Mouse (Mus musculus) MEL (cell line): ENCODE results near the gene Nop53. TPM values are rescaled to one million over a fixed set of nuclear protein-coding genes. Genes with fewer than 3 reads are reported as not detected.

Experiments
- DNase-seq: peaks from one replicate; pipeline ENCODE4 v3.0.0; 2011; ENCODE audit warnings: low read depth, low spot score
- H3K27ac ChIP-seq: 2 replicates; pipeline ENCODE4 v1.5.1; 2012; ENCODE audit warnings: low read depth, mild to moderate bottlenecking, control low read depth, low read length, moderate library complexity; ENCODE audit not compliant: control insufficient read depth
- H3K27me3 ChIP-seq, 2 experiments: fragments of 150-350 bp in 1 of 2; sonication (generic) in 1 of 2; 2 replicates each; pipeline ENCODE4 v1.6.1; 2012; ENCODE audit warnings: low read length in 2 of 2, mild to moderate bottlenecking in 2 of 2, improper control_type of control experiment in 1 of 2, moderate library complexity in 1 of 2; ENCODE audit not compliant: insufficient read depth in 2 of 2, control insufficient read depth in 1 of 2
- H3K36me3 ChIP-seq, 2 experiments: 2 replicates each; pipeline ENCODE4 v1.6.1; 2012 to 2014; ENCODE audit warnings: low read length in 2 of 2, improper control_type of control experiment in 1 of 2, inconsistent platforms in 1 of 2, mild to moderate bottlenecking in 1 of 2; ENCODE audit not compliant: insufficient read depth in 2 of 2, control insufficient read depth in 1 of 2
- H3K4me1 ChIP-seq, 2 experiments: fragments of 150-350 bp in 1 of 2; sonication (generic) in 1 of 2; 2 replicates each; pipeline ENCODE4 v1.6.1; 2012; ENCODE audit warnings: low read length in 2 of 2, improper control_type of control experiment in 1 of 2, mild to moderate bottlenecking in 1 of 2; ENCODE audit not compliant: insufficient read depth in 2 of 2, control insufficient read depth in 1 of 2
- H3K4me3 ChIP-seq, 2 experiments: fragments of 150-350 bp in 1 of 2; sonication (generic) in 1 of 2; 2 replicates each; pipeline ENCODE4 v1.5.1; 2012; ENCODE audit warnings: low read depth in 2 of 2, low read length in 2 of 2, mild to moderate bottlenecking in 2 of 2, moderate library complexity in 2 of 2, control low read depth in 1 of 2, improper control_type of control experiment in 1 of 2; ENCODE audit not compliant: control insufficient read depth in 1 of 2, insufficient read depth in 1 of 2
- H3K79me2 ChIP-seq: 2 replicates; pipeline ENCODE4 v1.6.1; 2012; ENCODE audit warnings: mild to moderate bottlenecking, low read length, moderate library complexity; ENCODE audit not compliant: control insufficient read depth, poor library complexity, insufficient read depth
- H3K9ac ChIP-seq: 2 replicates; pipeline ENCODE4 v1.6.1; 2012; ENCODE audit warnings: low read depth, mild to moderate bottlenecking, control low read depth, low read length, moderate library complexity; ENCODE audit not compliant: control insufficient read depth, poor library complexity, severe bottlenecking
- H3K9me3 ChIP-seq: fragments of 150-350 bp; sonication (generic); replicated peaks from 2 replicates; pipeline ENCODE4 v1.6.1; 2012; ENCODE audit warnings: mild to moderate bottlenecking, low read length, improper control_type of control experiment, moderate library complexity; ENCODE audit not compliant: insufficient read depth
- BHLHE40 ChIP-seq: IDR thresholded peaks from 2 replicates; pipeline ENCODE4 v1.6.1; 2012; ENCODE audit warnings: low read depth, mild to moderate bottlenecking, inconsistent platforms, low read length, improper control_type of control experiment, borderline replicate concordance
- CHD1 ChIP-seq: IDR thresholded peaks from 2 replicates; pipeline ENCODE4 v1.6.1; 2012; ENCODE audit warnings: low read depth, mild to moderate bottlenecking, inconsistent platforms, low read length, improper control_type of control experiment
- CTCF ChIP-seq, 3 experiments: IDR thresholded peaks in 2 of 3; conservative IDR thresholded peaks in 1 of 3; 2 replicates each; pipeline ENCODE4 v1.5.1; 2011 to 2012; ENCODE audit warnings: low read length in 3 of 3, low read depth in 2 of 3, mild to moderate bottlenecking in 2 of 3, improper control_type of control experiment in 1 of 3, inconsistent platforms in 1 of 3, mixed read lengths in 1 of 3, moderate library complexity in 1 of 3; ENCODE audit not compliant: control insufficient read depth in 1 of 3, insufficient read depth in 1 of 3, poor library complexity in 1 of 3, severe bottlenecking in 1 of 3
- E2F4 ChIP-seq: IDR thresholded peaks from 2 replicates; pipeline ENCODE4 v1.6.1; 2011; ENCODE audit warnings: low read depth, low read length, improper control_type of control experiment, borderline replicate concordance
- JUND ChIP-seq: IDR thresholded peaks from 2 replicates; pipeline ENCODE4 v1.6.1; 2011; ENCODE audit warnings: low read depth, mild to moderate bottlenecking, improper control_type of control experiment, low read length
- KAT2A ChIP-seq: conservative IDR thresholded peaks from 2 replicates; pipeline ENCODE4 v1.6.1; 2012; ENCODE audit warnings: low read depth, low read length, improper control_type of control experiment, inconsistent platforms
- MXI1 ChIP-seq: IDR thresholded peaks from 2 replicates; pipeline ENCODE4 v1.6.1; 2011; ENCODE audit warnings: mild to moderate bottlenecking, low read depth, low read length, improper control_type of control experiment
- MYC ChIP-seq: IDR thresholded peaks from 2 replicates; pipeline ENCODE4 v1.6.1; 2011; ENCODE audit warnings: low read depth, mild to moderate bottlenecking, low read length, improper control_type of control experiment, moderate library complexity
- NELFE ChIP-seq: IDR thresholded peaks from 2 replicates; pipeline ENCODE4 v1.6.1; 2011; ENCODE audit warnings: low read depth, low read length, improper control_type of control experiment
- NRF1 ChIP-seq: IDR thresholded peaks from 2 replicates; pipeline ENCODE4 v1.6.1; 2014; ENCODE audit warnings: low read depth, mild to moderate bottlenecking, inconsistent platforms, low read length, improper control_type of control experiment, moderate library complexity; ENCODE audit not compliant: poor library complexity, insufficient read depth, severe bottlenecking
- POLR2A ChIP-seq, 2 experiments: IDR thresholded peaks; 2 replicates each; pipeline ENCODE4 v1.6.1; 2011 to 2012; ENCODE audit warnings: low read length in 2 of 2, mild to moderate bottlenecking in 2 of 2, control low read depth in 1 of 2, improper control_type of control experiment in 1 of 2, low read depth in 1 of 2, moderate library complexity in 1 of 2; ENCODE audit not compliant: control insufficient read depth in 1 of 2, insufficient read depth in 1 of 2, poor library complexity in 1 of 2
- POLR2AphosphoS2 ChIP-seq: IDR thresholded peaks from 2 replicates; pipeline ENCODE4 v1.6.1; 2011; ENCODE audit warnings: low read length, improper control_type of control experiment
- POLR2AphosphoS5 ChIP-seq: IDR thresholded peaks from 2 replicates; pipeline ENCODE4 v1.6.1; 2012; ENCODE audit warnings: low read depth, borderline replicate concordance, mild to moderate bottlenecking, inconsistent platforms, low read length, moderate library complexity, mixed read lengths
- SIN3A ChIP-seq: IDR thresholded peaks from 2 replicates; pipeline ENCODE4 v1.6.1; 2012; ENCODE audit warnings: low read length, improper control_type of control experiment, inconsistent platforms
- TAL1 ChIP-seq: IDR thresholded peaks from 2 replicates; pipeline ENCODE4 v1.6.1; 2012; ENCODE audit warnings: mild to moderate bottlenecking, inconsistent platforms, low read length, moderate library complexity, mixed read lengths
- TCF12 ChIP-seq: IDR thresholded peaks from 2 replicates; pipeline ENCODE4 v1.6.1; 2014; ENCODE audit warnings: low read depth, mild to moderate bottlenecking, inconsistent platforms, low read length, improper control_type of control experiment, moderate library complexity
- ZKSCAN1 ChIP-seq: IDR thresholded peaks from 2 replicates; pipeline ENCODE4 v1.6.1; 2012; ENCODE audit warnings: low read depth, mild to moderate bottlenecking, inconsistent platforms, low read length, improper control_type of control experiment, moderate library complexity
- ZMIZ1 ChIP-seq: IDR thresholded peaks from 2 replicates; pipeline ENCODE4 v1.6.1; 2012; ENCODE audit warnings: low read depth, mild to moderate bottlenecking, inconsistent platforms, low read length, improper control_type of control experiment, moderate library complexity
- polyA plus RNA-seq, 2 experiments: library from polyadenylated mRNA; stranded (reverse) in 1 of 2; unstranded in 1 of 2; fragments of >175 nt in 1 of 2; fragments of >200 nt in 1 of 2; gene quantifications; 2 replicates each; pipeline versions ENCODE4 v1.2.1 to v1.2.4; 2012; ENCODE audit warnings: low replicate concordance in 2 of 2, low read depth in 1 of 2; ENCODE audit not compliant: insufficient read length in 2 of 2, insufficient read depth in 1 of 2, missing spikeins in 1 of 2
- total RNA-seq: library from RNA; depleted of rRNA; stranded (reverse); fragments of 300-350 nt; gene quantifications from 2 replicates; pipeline ENCODE4 v1.2.3, GENCODE M21; 2012

Gene Nop53
- total and polyA plus RNA-seq, 3 experiments, result 359 to 482 TPM; not detected in 1

GRCm38 (mm10) chr7:15938621-15939020 is 7.3 kb downstream of the Nop53 start:
- H3K27ac ChIP-seq, result no peak overlapping the region
- no peaks in the 10 kb centered on the region for H3K4me1 ChIP-seq
- TF ChIP-seq KAT2A, result no peak
- no peak for TF ChIP-seq TCF12
- TF ChIP-seq POLR2AphosphoS5, result no peak
- no peak for TF ChIP-seq CTCF (IDR thresholded peaks at IDR 0.05 in 2 of 3, conservative IDR thresholded peaks at IDR 0.05 in 1 of 3; ENCODE audit: control insufficient read depth in 1 of 3, insufficient read depth in 1 of 3, low read depth in 2 of 3, low read length in 3 of 3, poor library complexity in 1 of 3, severe bottlenecking in 1 of 3)
- no peak for TF ChIP-seq ZKSCAN1
- TF ChIP-seq NRF1, result no peak
- no peak for TF ChIP-seq POLR2A (IDR thresholded peaks at IDR 0.05; ENCODE audit: control insufficient read depth in 1 of 2, insufficient read depth in 1 of 2, low read depth in 1 of 2, low read length in 2 of 2, poor library complexity in 1 of 2)
- no peak for TF ChIP-seq NELFE
- TF ChIP-seq TAL1, result no peak
- TF ChIP-seq, all 39 proteins: peak for 0
- peaks cover 5% of the 10 kb centered on the region for H3K79me2 ChIP-seq
- no peaks in the 10 kb centered on the region for H3K9me3 ChIP-seq
- H3K4me3 ChIP-seq, result no peak overlapping the region
- no peak for DNase-seq
- H3K9ac ChIP-seq, result no peak overlapping the region
- H3K27me3 ChIP-seq, result no peaks in the 10 kb centered on the region
- peaks cover 0 to 14% of the 10 kb centered on the region in 2 experiments; a peak in 2 of 4 replicates for H3K36me3 ChIP-seq

- Histone ChIP-seq H3K4me3 (no peak overlapping the region), H3K79me2 (no peaks in the 10 kb centered on the region), H3K9me3 (no peaks in the 10 kb centered on the region), H3K27me3 (no peaks in the 10 kb centered on the region), H3K36me3 (peaks cover 0 to 10% of the 10 kb centered on the region in 2 experiments; a peak in 2 of 4 replicates), H3K4me1 (no peaks in the 10 kb centered on the region), H3K27ac (no peak overlapping the region), H3K9ac (no peak overlapping the region)
- no peak for DNase-seq
- TF ChIP-seq CTCF (IDR thresholded peaks at IDR 0.05 in 2 of 3, conservative IDR thresholded peaks at IDR 0.05 in 1 of 3; ENCODE audit: control insufficient read depth in 1 of 3, insufficient read depth in 1 of 3, low read depth in 2 of 3, low read length in 3 of 3, poor library complexity in 1 of 3, severe bottlenecking in 1 of 3) (no peak), TCF12 (no peak), SIN3A (no peak), POLR2AphosphoS2 (no peak), E2F4 (no peak), ZMIZ1 (no peak), CHD1 (no peak), MYC (no peak), ZKSCAN1 (no peak), BHLHE40 (no peak), JUND (no peak), MXI1 (no peak), NELFE (no peak)
These were observed 8.4 kb downstream of the Nop53 start for GRCm38 (mm10) chr7:15937491-15937890.
